Mouse (Mus musculus): ENCODE results near the gene Cbln1. TPM values are rescaled to one million over a fixed set of nuclear protein-coding genes. Genes with fewer than 3 reads are reported as not detected.

Cbln1 gene
- polyA plus RNA-seq, 1 experiment: 0.27 TPM

- DNase-seq (ENCODE audit: low read depth in 1 of 2, low spot score in 2 of 2): no peak
- no peaks in the 10 kb centered on the region for H3K4me1 ChIP-seq (ENCODE audit: control insufficient read depth, insufficient read depth, insufficient read length)
- no peaks in the 10 kb centered on the region for H3K36me3 ChIP-seq (ENCODE audit: control insufficient read depth, insufficient read depth, low read length)
- no peak overlapping the region for H3K27ac ChIP-seq (ENCODE audit: insufficient read depth, low read length)
- no peaks in the 10 kb centered on the region for H3K27me3 ChIP-seq (ENCODE audit: control insufficient read depth, insufficient read depth, low read length)
- TF ChIP-seq POLR2A (IDR thresholded peaks at IDR 0.05; ENCODE audit: low read depth, low read length) (no peak), CTCF (IDR thresholded peaks at IDR 0.05; ENCODE audit: extremely low read depth, insufficient read depth, insufficient read length, insufficient replicate concordance) (no peak)
- no peak overlapping the region for H3K4me3 ChIP-seq (ENCODE audit: extremely low read depth, insufficient read depth, insufficient read length)
- 68% methylated on average over 3 of the region's 3 CpGs for WGBS
These were observed 37.8 kb downstream of the Cbln1 start for GRCm38 (mm10) chr8:87434592-87434991.

- no peak for DNase-seq (ENCODE audit: low read depth in 1 of 2, low spot score in 2 of 2)
- Histone ChIP-seq H3K27me3 (ENCODE audit: control insufficient read depth, insufficient read depth, low read length) (no peaks in the 10 kb centered on the region), H3K36me3 (ENCODE audit: control insufficient read depth, insufficient read depth, low read length) (no peaks in the 10 kb centered on the region), H3K4me1 (ENCODE audit: control insufficient read depth, insufficient read depth, insufficient read length) (no peaks in the 10 kb centered on the region), H3K4me3 (ENCODE audit: extremely low read depth, insufficient read depth, insufficient read length) (no peak overlapping the region), H3K27ac (ENCODE audit: insufficient read depth, low read length) (no peak overlapping the region)
- TF ChIP-seq POLR2A (IDR thresholded peaks at IDR 0.05; ENCODE audit: low read depth, low read length) (no peak), CTCF (IDR thresholded peaks at IDR 0.05; ENCODE audit: extremely low read depth, insufficient read depth, insufficient read length, insufficient replicate concordance) (no peak)
These were observed 45.2 kb downstream of the Cbln1 start for GRCm38 (mm10) chr8:87427188-87427587.

DNA sequence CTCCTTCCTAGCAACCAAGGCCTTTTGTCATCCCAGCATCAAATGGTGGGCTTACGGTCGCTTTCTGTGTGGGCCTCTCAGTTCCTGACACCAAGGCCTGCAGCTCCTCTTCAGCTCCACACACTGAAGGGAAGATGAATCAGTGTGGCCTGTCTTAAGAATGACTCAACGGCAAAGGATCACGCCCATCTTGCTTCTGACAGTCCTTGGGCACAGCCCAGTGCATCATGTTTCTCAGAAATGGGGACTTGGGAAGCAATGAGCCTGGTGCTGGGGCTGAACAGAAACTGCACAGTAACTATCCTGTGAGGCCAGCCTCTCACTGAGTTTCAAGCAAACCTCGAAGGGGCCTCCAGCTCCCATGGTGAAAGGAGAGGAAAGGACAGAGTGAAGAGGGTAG lies 47.7 kb downstream of the Cbln1 start:
- 84% methylated on average over 5 of the region's 5 CpGs for WGBS
- no peaks in the 10 kb centered on the region for H3K27me3 ChIP-seq (ENCODE audit: control insufficient read depth, insufficient read depth, low read length)
- DNase-seq (ENCODE audit: low read depth in 1 of 2, low spot score in 2 of 2): no peak
- no peaks in the 10 kb centered on the region for H3K36me3 ChIP-seq (ENCODE audit: control insufficient read depth, insufficient read depth, low read length)
- no peak overlapping the region for H3K4me3 ChIP-seq (ENCODE audit: extremely low read depth, insufficient read depth, insufficient read length)
- no peak overlapping the region for H3K27ac ChIP-seq (ENCODE audit: insufficient read depth, low read length)
- no peaks in the 10 kb centered on the region for H3K4me1 ChIP-seq (ENCODE audit: control insufficient read depth, insufficient read depth, insufficient read length)
- TF ChIP-seq POLR2A (IDR thresholded peaks at IDR 0.05; ENCODE audit: low read depth, low read length): no peak
- no peak for TF ChIP-seq CTCF (IDR thresholded peaks at IDR 0.05; ENCODE audit: extremely low read depth, insufficient read depth, insufficient read length, insufficient replicate concordance)

GRCm38 (mm10) chr8:87421697-87422096 lies 50.7 kb downstream of the Cbln1 start:
- WGBS: 77% methylated on average over 8 of the region's 8 CpGs
- Histone ChIP-seq H3K27me3 (ENCODE audit: control insufficient read depth, insufficient read depth, low read length) (no peaks in the 10 kb centered on the region), H3K36me3 (ENCODE audit: control insufficient read depth, insufficient read depth, low read length) (no peaks in the 10 kb centered on the region), H3K27ac (ENCODE audit: insufficient read depth, low read length) (no peak overlapping the region), H3K4me1 (ENCODE audit: control insufficient read depth, insufficient read depth, insufficient read length) (no peaks in the 10 kb centered on the region), H3K4me3 (ENCODE audit: extremely low read depth, insufficient read depth, insufficient read length) (no peak overlapping the region)
- no peak for DNase-seq (ENCODE audit: low read depth in 1 of 2, low spot score in 2 of 2)
- TF ChIP-seq CTCF (IDR thresholded peaks at IDR 0.05; ENCODE audit: extremely low read depth, insufficient read depth, insufficient read length, insufficient replicate concordance) (no peak), POLR2A (IDR thresholded peaks at IDR 0.05; ENCODE audit: low read depth, low read length) (no peak)

Other genes with a start within 250 kb of the Cbln1 start
- gene 4933402J07Rik, start 91.2 kb upstream of the Cbln1 start, polyA plus RNA-seq (2012; rRNA removed): not detected in 2 replicates

Measured in spleen, adult 2 months (tissue).